ENCODE assay signal across 8 mouse cellular contexts in the genomic region with DNA sequence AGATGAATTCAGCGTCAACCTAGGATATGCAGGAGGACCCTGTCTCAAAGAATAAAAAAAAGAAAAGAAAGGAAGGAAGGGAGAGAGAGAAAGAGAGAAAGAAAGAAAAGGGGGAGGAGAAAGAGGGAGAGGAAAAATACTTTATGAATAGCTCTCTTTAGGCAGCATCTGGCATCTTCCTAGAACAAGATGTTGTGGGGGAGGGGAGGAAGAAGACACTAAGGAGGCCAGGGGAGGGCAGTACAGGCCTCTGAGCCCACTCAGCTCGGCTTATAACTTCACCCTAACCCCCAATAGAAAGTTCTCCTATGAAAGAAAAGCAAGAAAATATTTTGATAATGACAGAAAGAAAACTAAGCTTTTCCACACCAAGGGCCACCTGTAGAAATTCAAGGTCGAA. TPM values are rescaled to one million over a fixed set of nuclear protein-coding genes. Genes with fewer than 3 reads are reported as not detected.
DNase-seq lines count a peak whose midpoint lies in the region; ATAC-seq lines count a peak whose summit lies in the region.

No protein-coding gene starts in this region.

- H3K4me2 ChIP-seq in midbrain, embryonic 16.5 days (ENCODE audit: low read length), result no peak overlapping the region
- H3K4me2 ChIP-seq in stomach, embryonic 14.5 days (replicated peaks; ENCODE audit: low read depth, low read length), result peak overlapping the region; percentile 25; the same call in 1 of the 2 replicates

- H3K36me3 ChIP-seq in midbrain, embryonic 10.5 days, result 0 out of 2 replicates have a peak, but pooled peaks cover 2% of the 10 kb centered on the region
- H3K36me3 ChIP-seq in midbrain, embryonic 16.5 days (ENCODE audit: control insufficient read depth, insufficient read depth, low read length), result no peaks in the 10 kb centered on the region
- no peaks in the 10 kb centered on the region for H3K36me3 ChIP-seq in limb, embryonic 10.5 days
- no peaks in the 10 kb centered on the region for H3K36me3 ChIP-seq in stomach, embryonic 14.5 days (ENCODE audit: control insufficient read depth, insufficient read depth, low read length)

- H3K4me1 ChIP-seq in midbrain, embryonic 10.5 days, result peaks cover 90% of the 10 kb centered on the region
- peaks cover 53% of the 10 kb centered on the region for H3K4me1 ChIP-seq in midbrain, embryonic 16.5 days (ENCODE audit: control insufficient read depth, insufficient read depth, low read length)
- H3K4me1 ChIP-seq in limb, embryonic 10.5 days, result peaks cover 77% of the 10 kb centered on the region
- peaks cover 81% of the 10 kb centered on the region for H3K4me1 ChIP-seq in stomach, embryonic 14.5 days (ENCODE audit: control insufficient read depth, insufficient read depth, low read length)

- H3K4me3 ChIP-seq in midbrain, embryonic 10.5 days, result peak overlapping the region; percentile 30; the same call in 1 of the 2 replicates
- no peak overlapping the region for H3K4me3 ChIP-seq in midbrain, embryonic 16.5 days (ENCODE audit: low read depth, low read length)
- H3K4me3 ChIP-seq in limb, embryonic 10.5 days, result no peak overlapping the region
- H3K4me3 ChIP-seq in stomach, embryonic 14.5 days (ENCODE audit: low read depth, low read length), result no peak overlapping the region

- intact Hi-C loops in gastrocnemius, postnatal 14 days (cut with DNase I; ENCODE audit: low total_unique reads), result no loop called here

- peak overlapping the region; percentile 98 for H3K27ac ChIP-seq in midbrain, embryonic 10.5 days (replicated peaks)
- H3K27ac ChIP-seq in midbrain, embryonic 16.5 days (ENCODE audit: low read length), result no peak overlapping the region
- peak overlapping the region; percentile 57; the same call in 1 of the 2 replicates for H3K27ac ChIP-seq in limb, embryonic 10.5 days
- peak overlapping the region; percentile 94 for H3K27ac ChIP-seq in stomach, embryonic 14.5 days (ENCODE audit: low read length)

- H3K27me3 ChIP-seq in midbrain, embryonic 10.5 days (ENCODE audit: low read depth, poor library complexity, severe bottlenecking), result no peaks in the 10 kb centered on the region
- no peaks in the 10 kb centered on the region for H3K27me3 ChIP-seq in midbrain, embryonic 16.5 days (ENCODE audit: control insufficient read depth, insufficient read depth, low read depth, low read length)
- H3K27me3 ChIP-seq in limb, embryonic 10.5 days (ENCODE audit: low read depth, poor library complexity, severe bottlenecking), result no peaks in the 10 kb centered on the region
- H3K27me3 ChIP-seq in stomach, embryonic 14.5 days (ENCODE audit: control insufficient read depth, insufficient read depth, low read length), result no peaks in the 10 kb centered on the region

- WGBS in midbrain, embryonic 10.5 days, result 37% methylated on average over 3 of the region's 3 CpGs
- 25% methylated on average over 3 of the region's 3 CpGs for whole genome bisulfite sequencing in midbrain, embryonic 16.5 days
- WGBS in limb, embryonic 10.5 days, result 55% methylated on average over 3 of the region's 3 CpGs
- 41% methylated on average over 3 of the region's 3 CpGs for WGBS in stomach, embryonic 14.5 days

- DNase-seq in embryo, embryonic 10 days (ENCODE audit: low spot score), result peak; percentile 69
- DNase-seq in embryo, embryonic 9.5 days (ENCODE audit: extremely low spot score), result no peak
- DNase-seq in midbrain, embryonic 10.5 days (ENCODE audit: low spot score), result no peak
- DNase-seq in limb, embryonic 10.5 days (ENCODE audit: low spot score), result no peak
- no peak for DNase-seq in layer of hippocampus, adult 9-10 months (ENCODE audit: low spot score)
- DNase-seq in gastrocnemius, postnatal 14 days, result no peak

- no peak overlapping the region for H3K9ac ChIP-seq in midbrain, embryonic 16.5 days (ENCODE audit: low read depth, low read length)
- no peak overlapping the region for H3K9ac ChIP-seq in stomach, embryonic 14.5 days (replicated peaks; ENCODE audit: low read depth, low read length)

- H3K9me3 ChIP-seq in midbrain, embryonic 10.5 days (replicated peaks), result no peaks in the 10 kb centered on the region
- H3K9me3 ChIP-seq in midbrain, embryonic 16.5 days (replicated peaks; ENCODE audit: control insufficient read depth, low read length, poor library complexity, severe bottlenecking), result no peaks in the 10 kb centered on the region
- H3K9me3 ChIP-seq in limb, embryonic 10.5 days (replicated peaks), result no peaks in the 10 kb centered on the region
- H3K9me3 ChIP-seq in stomach, embryonic 14.5 days (ENCODE audit: control insufficient read depth, low read depth, low read length), result no peaks in the 10 kb centered on the region

- ATAC-seq in midbrain, embryonic 16.5 days, result no peak
- ATAC-seq in stomach, embryonic 14.5 days (ENCODE audit: insufficient number of reproducible peaks, insufficient read depth, low FRiP score, low read depth), result no peak

RNA-seq across cellular contexts. Expression of a gene that starts 9.0 kb away (rescaled TPM):
- polyA plus RNA-seq in midbrain, embryonic 10.5 days (2016; fragmentation: Nextera tagmentation; extraction: Ambion mirVana), result 90.6 and 101 TPM in 2 replicates
- 61.7 and 66.1 TPM in 2 replicates for polyA plus RNA-seq in midbrain, embryonic 16.5 days (2015; fragmentation: Nextera tagmentation; extraction: Ambion mirVana)
- 75.3 and 77.6 TPM in 2 replicates for polyA plus RNA-seq in limb, embryonic 10.5 days (2016; fragmentation: Nextera tagmentation; extraction: Ambion mirVana)
- 84.5 and 88.2 TPM in 2 replicates for polyA plus RNA-seq in stomach, embryonic 14.5 days (2014; fragmentation: Nextera tagmentation; extraction: Ambion mirVana)
- 10 to 100 TPM; 16.3 to 16.8 TPM for total RNA-seq in gastrocnemius, postnatal 14 days (2021)

RNA-seq across cellular contexts. Expression of a gene that starts 56.0 kb away (rescaled TPM):
- 45.4 and 46.5 TPM in 2 replicates for polyA plus RNA-seq in midbrain, embryonic 10.5 days (2016; fragmentation: Nextera tagmentation; extraction: Ambion mirVana)
- 105 and 111 TPM in 2 replicates for polyA plus RNA-seq in midbrain, embryonic 16.5 days (2015; fragmentation: Nextera tagmentation; extraction: Ambion mirVana)
- 27.5 and 37.0 TPM in 2 replicates for polyA plus RNA-seq in limb, embryonic 10.5 days (2016; fragmentation: Nextera tagmentation; extraction: Ambion mirVana)
- 42.7 and 45.8 TPM in 2 replicates for polyA plus RNA-seq in stomach, embryonic 14.5 days (2014; fragmentation: Nextera tagmentation; extraction: Ambion mirVana)
- 1 to 10 TPM; 8.4 to 9.7 TPM for total RNA-seq in gastrocnemius, postnatal 14 days (2021)
